Mouse (Mus musculus): ENCODE results near the gene Galnt16. TPM values are rescaled to one million over a fixed set of nuclear protein-coding genes. Genes with fewer than 3 reads are reported as not detected.

Galnt16 gene
- polyA plus RNA-seq, 1 experiment from 2014 or later, result 22.7 TPM

- Histone ChIP-seq H3K27me3 (ENCODE audit: control insufficient read depth, insufficient read depth, low read length) (no peaks in the 10 kb centered on the region), H3K4me2 (ENCODE audit: low read depth, low read length) (no peak overlapping the region), H3K4me3 (ENCODE audit: low read depth, low read length) (no peak overlapping the region), H3K4me1 (ENCODE audit: control insufficient read depth, insufficient read depth, low read length) (no peaks in the 10 kb centered on the region), H3K36me3 (ENCODE audit: control insufficient read depth, insufficient read depth, low read length) (no peaks in the 10 kb centered on the region), H3K9me3 (ENCODE audit: control insufficient read depth, low read length) (no peaks in the 10 kb centered on the region), H3K9ac (replicated peaks; ENCODE audit: low read depth, low read length) (no peak overlapping the region), H3K27ac (ENCODE audit: low read depth, low read length) (no peak overlapping the region)
- WGBS, result 23% methylated on average over 1 of the region's 1 CpGs
- ATAC-seq (ENCODE audit: low read depth), result no peak
These were observed 17.6 kb upstream of the Galnt16 start for GRCm38 (mm10) chr12:80500506-80500905.

GRCm38 (mm10) chr12:80504718-80505117 lies 13.4 kb upstream of the Galnt16 start:
- Histone ChIP-seq H3K36me3 (ENCODE audit: control insufficient read depth, insufficient read depth, low read length) (no peaks in the 10 kb centered on the region), H3K4me2 (ENCODE audit: low read depth, low read length) (no peak overlapping the region), H3K4me3 (ENCODE audit: low read depth, low read length) (no peak overlapping the region), H3K9ac (replicated peaks; ENCODE audit: low read depth, low read length) (no peak overlapping the region), H3K4me1 (ENCODE audit: control insufficient read depth, insufficient read depth, low read length) (no peaks in the 10 kb centered on the region), H3K27ac (ENCODE audit: low read depth, low read length) (no peak overlapping the region), H3K9me3 (ENCODE audit: control insufficient read depth, low read length) (no peaks in the 10 kb centered on the region), H3K27me3 (ENCODE audit: control insufficient read depth, insufficient read depth, low read length) (no peaks in the 10 kb centered on the region)
- no peak for ATAC-seq (ENCODE audit: low read depth)
- WGBS, result 87% methylated on average over 5 of the region's 5 CpGs

GRCm38 (mm10) chr12:80507041-80507745 lies 10.9 kb upstream of the Galnt16 start:
- no peaks in the 10 kb centered on the region for H3K9me3 ChIP-seq (ENCODE audit: control insufficient read depth, low read length)
- no peaks in the 10 kb centered on the region for H3K27me3 ChIP-seq (ENCODE audit: control insufficient read depth, insufficient read depth, low read length)
- 38% methylated on average over 14 of the region's 14 CpGs for WGBS
- H3K4me1 ChIP-seq (ENCODE audit: control insufficient read depth, insufficient read depth, low read length), result no peaks in the 10 kb centered on the region
- H3K36me3 ChIP-seq (ENCODE audit: control insufficient read depth, insufficient read depth, low read length), result no peaks in the 10 kb centered on the region
- H3K9ac ChIP-seq (replicated peaks; ENCODE audit: low read depth, low read length), result no peak overlapping the region
- no peak overlapping the region for H3K4me3 ChIP-seq (ENCODE audit: low read depth, low read length)
- H3K27ac ChIP-seq (ENCODE audit: low read depth, low read length), result no peak overlapping the region
- no peak for ATAC-seq (ENCODE audit: low read depth)
- H3K4me2 ChIP-seq (ENCODE audit: low read depth, low read length), result no peak overlapping the region

GRCm38 (mm10) chr12:80518393-80518756 lies 298 bp downstream of the Galnt16 start:
- peak overlapping the region; percentile 94 for H3K4me3 ChIP-seq (ENCODE audit: low read depth, low read length)
- WGBS, result under 1% methylated on average over 25 of the region's 25 CpGs

GRCm38 (mm10) chr12:80518757-80519620 lies 912 bp downstream of the Galnt16 start:
- peak overlapping the region; percentile 89 for H3K27ac ChIP-seq (ENCODE audit: low read depth, low read length)
- peak overlapping the region; percentile 76 for H3K4me2 ChIP-seq (ENCODE audit: low read depth, low read length)
- H3K4me3 ChIP-seq (ENCODE audit: low read depth, low read length), result peak overlapping the region; percentile 94
- WGBS, result under 1% methylated on average over 73 of the region's 90 CpGs
- H3K36me3 ChIP-seq (ENCODE audit: control insufficient read depth, insufficient read depth, low read length), result no peaks in the 10 kb centered on the region
- peak overlapping the region; percentile 62 for H3K9ac ChIP-seq (replicated peaks; ENCODE audit: low read depth, low read length)
- H3K9me3 ChIP-seq (ENCODE audit: control insufficient read depth, low read length), result no peaks in the 10 kb centered on the region
- H3K4me1 ChIP-seq (ENCODE audit: control insufficient read depth, insufficient read depth, low read length), result peaks cover 7% of the 10 kb centered on the region
- peak; percentile 89 for ATAC-seq (ENCODE audit: low read depth)
- peaks cover 4% of the 10 kb centered on the region; the same call in 1 of the 2 replicates for H3K27me3 ChIP-seq (ENCODE audit: control insufficient read depth, insufficient read depth, low read length)

More at GRCm38 (mm10) chr12:80518393-80518756, 298 bp downstream of the Galnt16 start:
- ATAC-seq (ENCODE audit: low read depth), result no peak; the same call in 1 of the 2 replicates
- H3K4me1 ChIP-seq (ENCODE audit: control insufficient read depth, insufficient read depth, low read length), result peaks cover 7% of the 10 kb centered on the region
- H3K36me3 ChIP-seq (ENCODE audit: control insufficient read depth, insufficient read depth, low read length), result no peaks in the 10 kb centered on the region
- no peaks in the 10 kb centered on the region for H3K9me3 ChIP-seq (ENCODE audit: control insufficient read depth, low read length)
- peak overlapping the region; percentile 89 for H3K27ac ChIP-seq (ENCODE audit: low read depth, low read length)
- H3K4me2 ChIP-seq (ENCODE audit: low read depth, low read length), result peak overlapping the region; percentile 76
- H3K9ac ChIP-seq (replicated peaks; ENCODE audit: low read depth, low read length), result peak overlapping the region; percentile 62
- H3K27me3 ChIP-seq (ENCODE audit: control insufficient read depth, insufficient read depth, low read length), result peaks cover 4% of the 10 kb centered on the region; the same call in 1 of the 2 replicates

GRCm38 (mm10) chr12:80519621-80520332 lies 1.7 kb downstream of the Galnt16 start:
- peak; percentile 38 for ATAC-seq (ENCODE audit: low read depth)
- WGBS, result 1% methylated on average over 43 of the region's 43 CpGs
- Histone ChIP-seq H3K36me3 (ENCODE audit: control insufficient read depth, insufficient read depth, low read length) (no peaks in the 10 kb centered on the region), H3K27me3 (ENCODE audit: control insufficient read depth, insufficient read depth, low read length) (peaks cover 4% of the 10 kb centered on the region; the same call in 1 of the 2 replicates), H3K4me3 (ENCODE audit: low read depth, low read length) (peak overlapping the region; percentile 94), H3K27ac (ENCODE audit: low read depth, low read length) (peak overlapping the region; percentile 89), H3K4me2 (ENCODE audit: low read depth, low read length) (peak overlapping the region; percentile 76), H3K9me3 (ENCODE audit: control insufficient read depth, low read length) (no peaks in the 10 kb centered on the region), H3K9ac (replicated peaks; ENCODE audit: low read depth, low read length) (peak overlapping the region; percentile 62), H3K4me1 (ENCODE audit: control insufficient read depth, insufficient read depth, low read length) (peaks cover 7% of the 10 kb centered on the region)

- Histone ChIP-seq H3K4me1 (ENCODE audit: control insufficient read depth, insufficient read depth, low read length) (peaks cover 10% of the 10 kb centered on the region), H3K27ac (ENCODE audit: low read depth, low read length) (no peak overlapping the region), H3K4me3 (ENCODE audit: low read depth, low read length) (no peak overlapping the region), H3K36me3 (ENCODE audit: control insufficient read depth, insufficient read depth, low read length) (no peaks in the 10 kb centered on the region), H3K4me2 (ENCODE audit: low read depth, low read length) (no peak overlapping the region), H3K27me3 (ENCODE audit: control insufficient read depth, insufficient read depth, low read length) (no peaks in the 10 kb centered on the region), H3K9ac (replicated peaks; ENCODE audit: low read depth, low read length) (no peak overlapping the region), H3K9me3 (ENCODE audit: control insufficient read depth, low read length) (no peaks in the 10 kb centered on the region)
- WGBS, result 55% methylated on average over 3 of the region's 3 CpGs
- no peak for ATAC-seq (ENCODE audit: low read depth)
These were observed 3.9 kb downstream of the Galnt16 start for GRCm38 (mm10) chr12:80522006-80522405.

- no peak overlapping the region for H3K27ac ChIP-seq (ENCODE audit: low read depth, low read length)
- H3K4me1 ChIP-seq (ENCODE audit: control insufficient read depth, insufficient read depth, low read length), result peaks cover 10% of the 10 kb centered on the region
- H3K36me3 ChIP-seq (ENCODE audit: control insufficient read depth, insufficient read depth, low read length), result no peaks in the 10 kb centered on the region
- no peak overlapping the region for H3K4me3 ChIP-seq (ENCODE audit: low read depth, low read length)
- no peaks in the 10 kb centered on the region for H3K9me3 ChIP-seq (ENCODE audit: control insufficient read depth, low read length)
- no peak for ATAC-seq (ENCODE audit: low read depth)
- H3K9ac ChIP-seq (replicated peaks; ENCODE audit: low read depth, low read length), result no peak overlapping the region
- 28% methylated on average over 12 of the region's 12 CpGs for WGBS
- H3K27me3 ChIP-seq (ENCODE audit: control insufficient read depth, insufficient read depth, low read length), result no peaks in the 10 kb centered on the region
- H3K4me2 ChIP-seq (ENCODE audit: low read depth, low read length), result no peak overlapping the region
These were observed 6.3 kb downstream of the Galnt16 start for GRCm38 (mm10) chr12:80524276-80524921.

All from neural tube, embryonic 14.5 days (tissue).